Mouse (Mus musculus): Measurements from ENCODE around the gene Trarg1. TPM values are rescaled to one million over a fixed set of nuclear protein-coding genes. Genes with fewer than 3 reads are reported as not detected.
A peak's percentile ranks its signal among the peaks of the same experiment; 100 is the strongest.

Gene Trarg1
- polyA plus RNA-seq, 1 experiment from 2014 or later = 7.1 TPM

- Histone ChIP-seq H3K27me3 (replicated peaks; ENCODE audit: insufficient read depth, low read length) (no peaks in the 10 kb centered on the region), H3K9me3 (ENCODE audit: low read length) (no peaks in the 10 kb centered on the region), H3K36me3 (ENCODE audit: insufficient read depth, low read length) (no peaks in the 10 kb centered on the region), H3K4me2 (replicated peaks; ENCODE audit: low read depth, low read length) (peak overlapping the region; percentile 32; the same call in 1 of the 2 replicates), H3K4me3 (ENCODE audit: low read depth, low read length) (no peak overlapping the region), H3K27ac (ENCODE audit: low read length) (no peak overlapping the region), H3K9ac (replicated peaks; ENCODE audit: low read depth) (no peak overlapping the region), H3K4me1 (ENCODE audit: insufficient read depth, low read depth, low read length) (no peaks in the 10 kb centered on the region)
- DNase-seq (ENCODE audit: low spot score) = peak; percentile 75
- no peak for ATAC-seq
- WGBS = 7% methylated on average over 10 of the region's 10 CpGs
- TF ChIP-seq EP300 (IDR thresholded peaks at IDR 0.05) (no peak), CTCF (IDR thresholded peaks at IDR 0.05) (peak; percentile 73)
Observed at GRCm38 (mm10) chr11:76655106-76655505, 24.5 kb upstream of the Trarg1 start.

- no peaks in the 10 kb centered on the region for H3K27me3 ChIP-seq (replicated peaks; ENCODE audit: insufficient read depth, low read length)
- H3K27ac ChIP-seq (ENCODE audit: low read length) = no peak overlapping the region
- H3K9ac ChIP-seq (replicated peaks; ENCODE audit: low read depth) = no peak overlapping the region
- H3K4me3 ChIP-seq (ENCODE audit: low read depth, low read length) = no peak overlapping the region
- H3K4me1 ChIP-seq (ENCODE audit: insufficient read depth, low read depth, low read length) = no peaks in the 10 kb centered on the region
- H3K9me3 ChIP-seq (ENCODE audit: low read length) = no peaks in the 10 kb centered on the region
- WGBS = 36% methylated on average over 4 of the region's 4 CpGs
- no peak overlapping the region for H3K4me2 ChIP-seq (replicated peaks; ENCODE audit: low read depth, low read length)
- DNase-seq (ENCODE audit: low spot score) (no peak), ATAC-seq (no peak)
- no peaks in the 10 kb centered on the region for H3K36me3 ChIP-seq (ENCODE audit: insufficient read depth, low read length)
- TF ChIP-seq EP300 (IDR thresholded peaks at IDR 0.05) (no peak), CTCF (IDR thresholded peaks at IDR 0.05) (no peak)
Observed at GRCm38 (mm10) chr11:76657450-76657970, 22.1 kb upstream of the Trarg1 start.

- H3K4me3 ChIP-seq (ENCODE audit: low read depth, low read length) = no peak overlapping the region
- no peak overlapping the region for H3K4me2 ChIP-seq (replicated peaks; ENCODE audit: low read depth, low read length)
- DNase-seq (ENCODE audit: low spot score) (no peak), ATAC-seq (no peak)
- H3K9me3 ChIP-seq (ENCODE audit: low read length) = no peaks in the 10 kb centered on the region
- 55% methylated on average over 14 of the region's 14 CpGs for WGBS
- H3K27ac ChIP-seq (ENCODE audit: low read length) = no peak overlapping the region
- H3K4me1 ChIP-seq (ENCODE audit: insufficient read depth, low read depth, low read length) = no peaks in the 10 kb centered on the region
- H3K9ac ChIP-seq (replicated peaks; ENCODE audit: low read depth) = no peak overlapping the region
- TF ChIP-seq CTCF (IDR thresholded peaks at IDR 0.05) (no peak), EP300 (IDR thresholded peaks at IDR 0.05) (no peak)
- H3K36me3 ChIP-seq (ENCODE audit: insufficient read depth, low read length) = no peaks in the 10 kb centered on the region
- no peaks in the 10 kb centered on the region for H3K27me3 ChIP-seq (replicated peaks; ENCODE audit: insufficient read depth, low read length)
Observed at GRCm38 (mm10) chr11:76659138-76659930, 20.3 kb upstream of the Trarg1 start.

- H3K27ac ChIP-seq (ENCODE audit: low read length) = no peak overlapping the region
- DNase-seq (ENCODE audit: low spot score) = no peak
- 50% methylated on average over 6 of the region's 7 CpGs for WGBS
Observed at GRCm38 (mm10) chr11:76661790-76662468, 17.7 kb upstream of the Trarg1 start.

GRCm38 (mm10) chr11:76666002-76666649 lies 13.5 kb upstream of the Trarg1 start:
- TF ChIP-seq EP300 (IDR thresholded peaks at IDR 0.05) (no peak), CTCF (IDR thresholded peaks at IDR 0.05) (no peak)
- no peaks in the 10 kb centered on the region for H3K9me3 ChIP-seq (ENCODE audit: low read length)
- ATAC-seq = no peak
- DNase-seq (ENCODE audit: low spot score) = no peak
- peaks cover 25% of the 10 kb centered on the region for H3K27me3 ChIP-seq (replicated peaks; ENCODE audit: insufficient read depth, low read length)
- peaks cover 4% of the 10 kb centered on the region for H3K4me1 ChIP-seq (ENCODE audit: insufficient read depth, low read depth, low read length)
- H3K4me3 ChIP-seq (ENCODE audit: low read depth, low read length) = no peak overlapping the region; the same call in 1 of the 2 replicates
- WGBS = 10% methylated on average over 34 of the region's 35 CpGs
- no peak overlapping the region for H3K27ac ChIP-seq (ENCODE audit: low read length)
- H3K4me2 ChIP-seq (replicated peaks; ENCODE audit: low read depth, low read length) = peak overlapping the region; percentile 39
- H3K36me3 ChIP-seq (ENCODE audit: insufficient read depth, low read length) = no peaks in the 10 kb centered on the region
- H3K9ac ChIP-seq (replicated peaks; ENCODE audit: low read depth) = no peak overlapping the region

More at GRCm38 (mm10) chr11:76661790-76662468, 17.7 kb upstream of the Trarg1 start:
- Histone ChIP-seq H3K4me3 (ENCODE audit: low read depth, low read length) (no peak overlapping the region), H3K4me2 (replicated peaks; ENCODE audit: low read depth, low read length) (no peak overlapping the region), H3K9me3 (ENCODE audit: low read length) (no peaks in the 10 kb centered on the region), H3K36me3 (ENCODE audit: insufficient read depth, low read length) (no peaks in the 10 kb centered on the region), H3K4me1 (ENCODE audit: insufficient read depth, low read depth, low read length) (peaks cover 4% of the 10 kb centered on the region), H3K9ac (replicated peaks; ENCODE audit: low read depth) (no peak overlapping the region), H3K27me3 (replicated peaks; ENCODE audit: insufficient read depth, low read length) (peaks cover 19% of the 10 kb centered on the region; the same call in 1 of the 2 replicates)
- ATAC-seq = no peak
- TF ChIP-seq CTCF (IDR thresholded peaks at IDR 0.05) (no peak), EP300 (IDR thresholded peaks at IDR 0.05) (no peak)

- no peak overlapping the region for H3K4me2 ChIP-seq (replicated peaks; ENCODE audit: low read depth, low read length)
- no peaks in the 10 kb centered on the region for H3K36me3 ChIP-seq (ENCODE audit: insufficient read depth, low read length)
- TF ChIP-seq EP300 (IDR thresholded peaks at IDR 0.05) (no peak), CTCF (IDR thresholded peaks at IDR 0.05) (no peak)
- peaks cover 36% of the 10 kb centered on the region for H3K27me3 ChIP-seq (replicated peaks; ENCODE audit: insufficient read depth, low read length)
- no peak overlapping the region for H3K4me3 ChIP-seq (ENCODE audit: low read depth, low read length)
- no peak overlapping the region for H3K27ac ChIP-seq (ENCODE audit: low read length)
- peaks cover 4% of the 10 kb centered on the region for H3K4me1 ChIP-seq (ENCODE audit: insufficient read depth, low read depth, low read length)
- 39% methylated on average over 4 of the region's 4 CpGs for WGBS
- H3K9me3 ChIP-seq (ENCODE audit: low read length) = no peaks in the 10 kb centered on the region
- DNase-seq (ENCODE audit: low spot score) = no peak
- ATAC-seq = no peak
- H3K9ac ChIP-seq (replicated peaks; ENCODE audit: low read depth) = no peak overlapping the region
Observed at GRCm38 (mm10) chr11:76667807-76668206, 11.8 kb upstream of the Trarg1 start.
